Mouse (Mus musculus) kidney, adult 2 months (tissue): ENCODE results near the gene Eya2. TPM values are rescaled to one million over a fixed set of nuclear protein-coding genes. Genes with fewer than 3 reads are reported as not detected.

Experiments
- DNase-seq: peaks from one replicate; pipeline ENCODE4 v3.0.0; 2021
- H3K27ac ChIP-seq: fragments of 200-500 bp; 2 replicates; pipeline ENCODE4 v1.5.1; 2012; ENCODE audit warnings: low read depth, low read length, control low read depth, inconsistent platforms; ENCODE audit not compliant: insufficient read depth
- H3K27me3 ChIP-seq: fragments of 200-500 bp; replicated peaks from 2 replicates; pipeline ENCODE4 v1.6.1; 2012; ENCODE audit warnings: mild to moderate bottlenecking, moderate library complexity, low read length, inconsistent platforms; ENCODE audit not compliant: control insufficient read depth, insufficient read depth
- H3K36me3 ChIP-seq: fragments of 200-500 bp; 2 replicates; pipeline ENCODE4 v1.6.1; 2012; ENCODE audit warnings: mild to moderate bottlenecking, moderate library complexity, low read length, inconsistent platforms; ENCODE audit not compliant: control insufficient read depth, insufficient read depth
- H3K4me1 ChIP-seq: fragments of 200-500 bp; 2 replicates; pipeline ENCODE4 v1.6.1; 2011; ENCODE audit warnings: low read length; ENCODE audit not compliant: control insufficient read depth, insufficient read depth
- H3K4me3 ChIP-seq: fragments of 200-500 bp; 2 replicates; pipeline ENCODE4 v1.5.1; 2011; ENCODE audit warnings: mild to moderate bottlenecking, low read depth, low read length, control low read depth; ENCODE audit not compliant: insufficient read depth
- CTCF ChIP-seq: fragments of 200-500 bp; conservative IDR thresholded peaks from 2 replicates; pipeline ENCODE4 v1.5.1; 2011; ENCODE audit warnings: low read depth, mild to moderate bottlenecking, control low read depth, low read length, moderate library complexity, mixed read lengths; ENCODE audit not compliant: insufficient read depth, insufficient read length
- POLR2A ChIP-seq: fragments of 200-500 bp; IDR thresholded peaks from one replicate; pipeline ENCODE4 v1.6.1; 2011; ENCODE audit warnings: low read depth, low read length, control low read depth
- WGBS: fragments of 180-500 bp; shearing (Covaris S2); methylation state at CpG from one replicate; pipeline ENCODE4 v1.1.7; 2018; 5-methylcytosine and 5-hydroxymethylcytosine counted together
- polyA plus RNA-seq: library from polyadenylated mRNA; depleted of rRNA; stranded (reverse); fragments of >200 nt; gene quantifications from 2 replicates; pipeline ENCODE4 v1.2.3, GENCODE M21; 2012

Eya2 gene
- polyA plus RNA-seq, 1 experiment = 7.7 TPM

DNA sequence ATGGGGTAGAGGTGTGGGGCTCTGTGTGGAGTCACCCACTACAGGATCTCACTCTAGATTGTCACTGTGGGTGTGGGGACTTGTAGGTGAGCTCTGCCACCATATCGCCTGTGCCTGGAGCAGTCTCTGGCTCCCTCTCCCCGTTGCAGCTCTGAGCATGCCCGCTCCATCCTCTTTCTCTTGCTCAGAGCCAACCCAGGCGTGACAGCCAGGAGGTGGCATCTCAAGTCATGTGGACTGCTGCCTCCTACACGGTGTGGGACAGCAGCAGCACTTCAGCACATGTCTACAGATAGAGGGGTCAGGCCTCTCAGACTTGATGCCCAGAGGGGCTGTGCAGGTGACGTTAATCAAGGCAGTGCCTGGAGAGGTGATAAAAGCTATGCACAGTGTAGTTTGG, 57.4 kb downstream of the Eya2 start:
- Histone ChIP-seq H3K4me3 (no peak overlapping the region), H3K27ac (no peak overlapping the region), H3K4me1 (0 out of 2 replicates have a peak, but pooled peaks cover 6% of the 10 kb centered on the region), H3K27me3 (no peaks in the 10 kb centered on the region), H3K36me3 (no peaks in the 10 kb centered on the region)
- no peak for DNase-seq
- 52% methylated on average over 6 of the region's 6 CpGs for WGBS
- TF ChIP-seq CTCF (no peak), POLR2A (no peak)

DNA sequence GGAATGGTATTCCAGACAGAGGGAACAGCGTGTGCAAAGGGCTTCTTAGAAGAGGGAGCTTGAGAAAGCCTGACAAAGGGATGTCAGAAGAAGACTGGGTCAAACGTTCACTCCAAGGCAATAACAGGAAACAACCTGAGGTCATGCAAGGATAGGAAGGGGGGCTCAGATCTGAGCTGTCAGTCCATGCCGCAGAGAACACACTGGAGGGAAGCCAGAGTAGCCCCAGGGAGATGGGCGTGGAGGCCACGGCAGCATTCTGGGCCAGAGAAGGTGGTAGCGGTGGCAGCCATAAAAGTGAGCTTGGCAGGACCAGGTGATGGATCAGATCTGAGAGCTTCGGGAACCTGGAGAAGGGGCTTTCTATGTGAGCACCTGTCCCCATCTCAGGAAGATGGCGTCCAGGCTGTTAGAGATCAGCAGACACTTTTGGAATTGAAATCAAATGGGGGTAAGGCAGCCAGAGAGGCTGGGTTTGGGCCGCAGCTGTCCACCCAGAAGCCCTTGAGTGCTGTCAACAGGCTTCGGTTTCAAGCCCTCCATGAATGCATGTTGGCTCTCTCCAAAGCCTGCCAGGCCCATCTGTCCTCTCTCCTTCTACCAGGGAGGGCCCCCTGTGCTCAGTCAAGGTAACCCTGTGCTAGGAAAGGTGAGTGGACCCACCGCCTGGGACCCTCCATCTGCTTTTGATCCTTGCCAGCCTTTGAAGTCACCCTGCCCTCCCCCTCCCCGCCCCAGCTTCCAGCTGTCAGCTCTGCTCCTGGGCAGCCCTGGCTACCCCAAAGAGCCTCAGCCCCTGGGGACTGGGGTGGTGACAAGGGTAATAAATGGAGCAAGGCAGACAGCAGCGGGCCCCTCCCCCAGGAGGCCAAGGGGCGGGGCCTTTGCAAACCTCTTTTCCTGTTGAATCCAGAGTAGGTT, 58.4 kb downstream of the Eya2 start:
- Histone ChIP-seq H3K27me3 (no peaks in the 10 kb centered on the region), H3K36me3 (no peaks in the 10 kb centered on the region), H3K27ac (no peak overlapping the region), H3K4me1 (0 out of 2 replicates have a peak, but pooled peaks cover 6% of the 10 kb centered on the region), H3K4me3 (no peak overlapping the region)
- peak; percentile 80 for DNase-seq
- 26% methylated on average over 14 of the region's 14 CpGs for WGBS
- no peak for TF ChIP-seq CTCF
- TF ChIP-seq POLR2A = no peak

DNA sequence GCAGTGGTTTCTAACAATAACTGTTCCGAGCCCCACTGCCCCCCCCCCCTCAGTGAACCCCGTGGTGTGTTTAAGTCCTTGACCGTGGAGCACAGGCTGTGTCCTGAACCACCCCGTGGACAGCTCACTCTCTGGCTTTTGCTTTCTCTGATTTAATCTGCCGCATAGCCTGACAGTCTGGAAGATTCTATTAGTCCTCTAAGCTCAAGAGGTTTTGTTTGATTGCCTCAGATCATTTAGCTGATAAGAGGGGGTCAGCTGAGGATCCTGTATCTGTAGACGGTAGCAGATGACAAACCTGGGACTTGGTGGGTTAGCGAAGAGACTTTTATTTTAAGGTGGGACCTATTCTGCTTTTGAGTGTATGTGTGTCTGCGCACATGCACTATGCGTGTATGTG, 59.3 kb downstream of the Eya2 start:
- H3K27me3 ChIP-seq = no peaks in the 10 kb centered on the region
- TF ChIP-seq POLR2A (no peak), CTCF (no peak)
- DNase-seq = no peak
- 46% methylated on average over 9 of the region's 9 CpGs for WGBS
- H3K27ac ChIP-seq = no peak overlapping the region
- 0 out of 2 replicates have a peak, but pooled peaks cover 6% of the 10 kb centered on the region for H3K4me1 ChIP-seq
- H3K4me3 ChIP-seq = no peak overlapping the region
- no peaks in the 10 kb centered on the region for H3K36me3 ChIP-seq

DNA sequence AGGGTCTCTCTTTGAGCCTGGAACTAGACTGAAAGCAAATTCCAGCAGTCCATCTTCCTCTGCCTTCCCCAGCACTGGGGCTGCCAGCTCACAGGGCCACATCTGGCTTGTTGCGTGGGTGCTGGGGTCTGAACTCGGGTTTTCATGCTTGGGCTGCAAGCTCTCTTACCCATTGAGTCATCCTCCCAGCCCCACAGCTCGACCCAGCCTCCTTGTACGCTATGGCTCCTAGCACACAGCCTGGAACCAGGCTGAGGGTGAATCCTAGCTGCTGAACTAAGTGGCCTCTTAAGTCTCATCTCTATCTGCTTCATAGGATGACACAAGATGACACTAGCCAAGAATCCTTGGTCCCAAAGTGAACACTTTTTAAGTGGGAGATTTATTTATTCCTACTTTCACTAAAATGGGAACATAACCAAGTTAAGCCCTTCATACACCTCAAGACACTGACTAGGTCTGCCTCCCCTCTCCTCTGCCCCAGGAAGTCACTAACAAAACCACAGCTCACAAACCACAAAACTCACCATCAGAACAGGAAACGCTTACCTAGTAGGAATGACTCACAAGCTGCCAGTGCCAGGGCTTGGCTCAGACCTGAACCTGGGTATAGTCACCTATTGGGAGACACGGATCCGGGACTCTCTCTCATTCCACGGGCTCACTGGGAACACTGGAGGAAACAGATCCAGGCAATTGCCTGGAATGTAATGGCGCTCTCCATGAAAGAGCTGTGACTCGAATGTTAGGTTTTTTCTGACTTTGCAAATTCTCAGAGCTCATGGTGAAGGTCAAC, 60.1 kb downstream of the Eya2 start:
- no peak for TF ChIP-seq POLR2A
- no peak for TF ChIP-seq CTCF
- H3K27ac ChIP-seq = no peak overlapping the region
- 73% methylated on average over 10 of the region's 10 CpGs for WGBS
- no peak overlapping the region for H3K4me3 ChIP-seq
- H3K4me1 ChIP-seq = 0 out of 2 replicates have a peak, but pooled peaks cover 6% of the 10 kb centered on the region
- peak; percentile 24 for DNase-seq
- no peaks in the 10 kb centered on the region for H3K27me3 ChIP-seq
- no peaks in the 10 kb centered on the region for H3K36me3 ChIP-seq

DNA sequence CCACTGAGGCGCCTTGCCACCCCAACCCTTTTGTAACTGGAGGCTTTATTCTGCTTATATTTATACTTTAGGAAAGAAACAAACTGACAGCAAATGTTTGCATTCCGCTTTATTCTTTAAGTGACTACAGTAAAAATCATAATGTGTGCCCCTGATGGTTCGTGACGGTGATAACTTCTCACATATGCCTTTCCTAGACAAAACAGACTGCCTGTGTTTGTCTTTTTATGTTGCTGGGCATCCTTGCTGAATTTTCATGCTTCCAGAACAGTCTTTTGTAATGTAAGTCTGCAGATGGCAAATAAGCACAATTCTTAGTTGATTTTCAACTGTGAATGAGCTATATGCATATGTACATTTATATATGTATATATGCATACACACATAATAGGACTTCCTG, 61.7 kb downstream of the Eya2 start:
- Histone ChIP-seq H3K27me3 (no peaks in the 10 kb centered on the region), H3K36me3 (no peaks in the 10 kb centered on the region), H3K4me3 (no peak overlapping the region), H3K4me1 (0 out of 2 replicates have a peak, but pooled peaks cover 6% of the 10 kb centered on the region), H3K27ac (no peak overlapping the region)
- DNase-seq = no peak
- 95% methylated on average over 4 of the region's 4 CpGs for WGBS
- no peak for TF ChIP-seq CTCF
- TF ChIP-seq POLR2A = no peak

DNA sequence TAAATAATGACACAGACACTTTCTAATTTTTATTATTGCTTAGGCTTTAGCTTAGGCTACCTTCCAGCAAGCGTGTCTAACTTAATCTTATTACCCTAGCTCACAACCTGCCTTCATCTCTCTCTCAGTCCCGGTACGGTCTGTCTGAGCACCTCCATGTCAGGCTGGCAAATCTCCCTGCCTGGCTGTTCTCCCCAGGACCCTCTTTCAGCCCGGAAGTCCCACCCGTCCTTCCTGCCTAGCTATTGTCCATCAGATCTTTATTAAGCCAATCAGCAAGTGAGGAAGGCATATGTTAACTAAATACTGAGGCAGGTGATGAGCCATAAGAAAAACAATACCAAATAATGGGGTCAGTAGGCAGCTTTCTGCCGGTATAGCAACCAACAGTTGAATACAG, 62.1 kb downstream of the Eya2 start:
- H3K4me1 ChIP-seq = 0 out of 2 replicates have a peak, but pooled peaks cover 6% of the 10 kb centered on the region
- H3K27me3 ChIP-seq = no peaks in the 10 kb centered on the region
- H3K36me3 ChIP-seq = no peaks in the 10 kb centered on the region
- TF ChIP-seq POLR2A = no peak
- no peak overlapping the region for H3K27ac ChIP-seq
- H3K4me3 ChIP-seq = no peak overlapping the region
- DNase-seq = no peak
- 75% methylated on average over 6 of the region's 6 CpGs for WGBS

DNA sequence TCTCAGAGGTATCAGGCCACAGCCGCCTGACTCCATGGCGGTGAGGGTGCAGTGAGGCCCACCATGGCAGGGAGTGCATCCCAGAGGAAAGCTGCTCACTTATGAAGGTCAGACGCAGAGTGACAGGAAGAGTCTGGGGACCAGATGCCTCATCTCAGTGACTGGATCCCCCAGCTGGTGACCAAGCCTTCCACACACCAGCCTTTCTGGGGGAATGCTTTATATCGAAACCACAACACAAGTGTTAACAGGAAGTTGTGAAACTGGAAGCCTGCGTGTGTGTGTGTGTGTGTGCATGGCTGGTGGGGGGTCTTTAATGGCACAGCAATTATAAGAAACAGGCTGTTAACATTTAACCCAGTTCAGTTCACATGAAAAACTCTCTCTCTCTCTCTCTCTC, 64.7 kb downstream of the Eya2 start:
- Histone ChIP-seq H3K36me3 (no peaks in the 10 kb centered on the region), H3K4me1 (no peaks in the 10 kb centered on the region), H3K4me3 (no peak overlapping the region), H3K27me3 (no peaks in the 10 kb centered on the region), H3K27ac (no peak overlapping the region)
- no peak for TF ChIP-seq CTCF
- no peak for TF ChIP-seq POLR2A
- 78% methylated on average over 5 of the region's 5 CpGs for WGBS
- no peak for DNase-seq
